Mouse (Mus musculus): Measurements from ENCODE around the gene Caskin2. TPM values are rescaled to one million over a fixed set of nuclear protein-coding genes. Genes with fewer than 3 reads are reported as not detected.

Gene Caskin2
- polyA plus RNA-seq, 1 experiment from 2014 or later, result 12.0 TPM

GRCm38 (mm10) chr11:115829036-115829435, 15.6 kb upstream of the Caskin2 start:
- Histone ChIP-seq H3K27ac (no peak overlapping the region), H3K9ac (no peak overlapping the region), H3K27me3 (replicated peaks) (no peaks in the 10 kb centered on the region), H3K9me3 (no peaks in the 10 kb centered on the region), H3K4me3 (replicated peaks) (no peak overlapping the region), H3K4me2 (replicated peaks) (peak overlapping the region; percentile 1; the same call in 1 of the 2 replicates), H3K36me3 (no peaks in the 10 kb centered on the region), H3K4me1 (replicated peaks) (peaks cover 54% of the 10 kb centered on the region)
- WGBS, result 56% methylated on average over 4 of the region's 4 CpGs
- ATAC-seq, result no peak

GRCm38 (mm10) chr11:115827624-115828023, 14.2 kb upstream of the Caskin2 start:
- no peaks in the 10 kb centered on the region for H3K9me3 ChIP-seq
- ATAC-seq, result no peak
- no peaks in the 10 kb centered on the region for H3K27me3 ChIP-seq (replicated peaks)
- WGBS, result 78% methylated on average over 6 of the region's 6 CpGs
- no peak overlapping the region for H3K9ac ChIP-seq
- no peak overlapping the region for H3K4me2 ChIP-seq (replicated peaks)
- H3K4me3 ChIP-seq (replicated peaks), result no peak overlapping the region
- H3K4me1 ChIP-seq (replicated peaks), result peaks cover 48% of the 10 kb centered on the region
- H3K36me3 ChIP-seq, result no peaks in the 10 kb centered on the region
- no peak overlapping the region for H3K27ac ChIP-seq

GRCm38 (mm10) chr11:115826487-115826886, 13.0 kb upstream of the Caskin2 start:
- WGBS, result 58% methylated on average over 5 of the region's 5 CpGs
- Histone ChIP-seq H3K9ac (no peak overlapping the region; the same call in 1 of the 2 replicates), H3K4me1 (replicated peaks) (peaks cover 38% of the 10 kb centered on the region)

GRCm38 (mm10) chr11:115824813-115825212, 11.4 kb upstream of the Caskin2 start:
- no peaks in the 10 kb centered on the region for H3K27me3 ChIP-seq (replicated peaks)
- peaks cover 25% of the 10 kb centered on the region; the same call in 1 of the 2 replicates for H3K4me1 ChIP-seq (replicated peaks)
- H3K27ac ChIP-seq, result peak overlapping the region; percentile 84
- WGBS, result 11% methylated on average over 11 of the region's 11 CpGs
- peak overlapping the region; percentile 91 for H3K4me2 ChIP-seq (replicated peaks)
- H3K9ac ChIP-seq, result peak overlapping the region; percentile 75
- no peaks in the 10 kb centered on the region for H3K9me3 ChIP-seq
- peak; percentile 51 for ATAC-seq
- H3K4me3 ChIP-seq (replicated peaks), result peak overlapping the region; percentile 76
- peaks cover 8% of the 10 kb centered on the region for H3K36me3 ChIP-seq

More at GRCm38 (mm10) chr11:115826487-115826886, 13.0 kb upstream of the Caskin2 start:
- H3K36me3 ChIP-seq, result no peaks in the 10 kb centered on the region
- no peaks in the 10 kb centered on the region for H3K9me3 ChIP-seq
- H3K4me2 ChIP-seq (replicated peaks), result peak overlapping the region; percentile 91
- no peak overlapping the region for H3K27ac ChIP-seq
- ATAC-seq, result no peak
- 0 out of 2 replicates have a peak overlapping the region, but pooled peaks have one; percentile 4 for H3K4me3 ChIP-seq (replicated peaks)
- H3K27me3 ChIP-seq (replicated peaks), result no peaks in the 10 kb centered on the region

- H3K36me3 ChIP-seq, result peaks cover 10% of the 10 kb centered on the region
These were observed 10.6 kb upstream of the Caskin2 start, which contains the start of gene Llgl2 for GRCm38 (mm10) chr11:115823774-115824740. Llgl2 (plus strand) TSS chr11:115824049.

GRCm38 (mm10) chr11:115821001-115821400, 7.6 kb upstream of the Caskin2 start:
- H3K4me2 ChIP-seq (replicated peaks), result no peak overlapping the region
- H3K9ac ChIP-seq, result no peak overlapping the region
- H3K4me3 ChIP-seq (replicated peaks), result no peak overlapping the region
- peaks cover 10% of the 10 kb centered on the region for H3K36me3 ChIP-seq
- no peaks in the 10 kb centered on the region for H3K27me3 ChIP-seq (replicated peaks)
- 0 out of 2 replicates have a peak, but pooled peaks cover 8% of the 10 kb centered on the region for H3K4me1 ChIP-seq (replicated peaks)
- 77% methylated on average over 4 of the region's 4 CpGs for WGBS
- no peaks in the 10 kb centered on the region for H3K9me3 ChIP-seq
- no peak overlapping the region for H3K27ac ChIP-seq
- ATAC-seq, result no peak

More at GRCm38 (mm10) chr11:115823774-115824740, 10.6 kb upstream of the Caskin2 start, which contains the start of gene Llgl2:
- peak; percentile 98 for ATAC-seq
- WGBS, result under 1% methylated on average over 87 of the region's 87 CpGs
- peaks cover 19% of the 10 kb centered on the region; the same call in 1 of the 2 replicates for H3K4me1 ChIP-seq (replicated peaks)
- H3K4me2 ChIP-seq (replicated peaks), result peak within 1 kb of the TSS; percentile 91
- no peaks in the 10 kb centered on the region for H3K9me3 ChIP-seq
- peak within 1 kb of the TSS; percentile 76 for H3K4me3 ChIP-seq (replicated peaks)
- peak within 1 kb of the TSS; percentile 75 for H3K9ac ChIP-seq
- no peaks in the 10 kb centered on the region for H3K27me3 ChIP-seq (replicated peaks)
- H3K27ac ChIP-seq, result peak within 1 kb of the TSS; percentile 84

GRCm38 (mm10) chr11:115819915-115820623, 6.6 kb upstream of the Caskin2 start:
- Histone ChIP-seq H3K4me2 (replicated peaks) (no peak overlapping the region), H3K27me3 (replicated peaks) (no peaks in the 10 kb centered on the region), H3K9ac (no peak overlapping the region), H3K9me3 (no peaks in the 10 kb centered on the region), H3K4me1 (replicated peaks) (peaks cover 14% of the 10 kb centered on the region), H3K36me3 (peaks cover 10% of the 10 kb centered on the region), H3K4me3 (replicated peaks) (no peak overlapping the region), H3K27ac (no peak overlapping the region)
- WGBS, result 84% methylated on average over 16 of the region's 16 CpGs
- ATAC-seq, result no peak

GRCm38 (mm10) chr11:115817331-115817730, 3.9 kb upstream of the Caskin2 start:
- no peak for ATAC-seq
- H3K36me3 ChIP-seq, result peaks cover 10% of the 10 kb centered on the region
- no peak overlapping the region for H3K4me2 ChIP-seq (replicated peaks)
- no peaks in the 10 kb centered on the region for H3K9me3 ChIP-seq
- H3K4me3 ChIP-seq (replicated peaks), result no peak overlapping the region
- H3K27me3 ChIP-seq (replicated peaks), result no peaks in the 10 kb centered on the region
- no peak overlapping the region for H3K9ac ChIP-seq
- peaks cover 16% of the 10 kb centered on the region for H3K4me1 ChIP-seq (replicated peaks)
- H3K27ac ChIP-seq, result no peak overlapping the region
- WGBS, result 86% methylated on average over 5 of the region's 5 CpGs

- H3K4me2 ChIP-seq (replicated peaks), result peak within 1 kb of the TSS; percentile 86
- peak within 1 kb of the TSS; percentile 83 for H3K27ac ChIP-seq
- H3K36me3 ChIP-seq, result peaks cover 2% of the 10 kb centered on the region
- peak; percentile 70 for ATAC-seq
- WGBS, result under 1% methylated on average over 77 of the region's 84 CpGs
- H3K4me3 ChIP-seq (replicated peaks), result peak within 1 kb of the TSS; percentile 72
- peak within 1 kb of the TSS; percentile 70 for H3K9ac ChIP-seq
- H3K4me1 ChIP-seq (replicated peaks), result peaks cover 38% of the 10 kb centered on the region
- no peaks in the 10 kb centered on the region for H3K9me3 ChIP-seq
- H3K27me3 ChIP-seq (replicated peaks), result no peaks in the 10 kb centered on the region
These were observed 1.4 kb upstream of the Caskin2 start, which contains the start of gene Tsen54 for GRCm38 (mm10) chr11:115814605-115815450. Tsen54 (plus strand) TSS chr11:115814724.

- peak overlapping the region; percentile 86 for H3K9ac ChIP-seq
- peak overlapping the region; percentile 83 for H3K27ac ChIP-seq
- 2% methylated on average over 28 of the region's 28 CpGs for WGBS
- H3K4me3 ChIP-seq (replicated peaks), result peak overlapping the region; percentile 72
- ATAC-seq, result peak; percentile 12
- H3K9me3 ChIP-seq, result no peaks in the 10 kb centered on the region
- no peaks in the 10 kb centered on the region for H3K27me3 ChIP-seq (replicated peaks)
- H3K36me3 ChIP-seq, result no peaks in the 10 kb centered on the region
- H3K4me2 ChIP-seq (replicated peaks), result peak overlapping the region; percentile 86
- H3K4me1 ChIP-seq (replicated peaks), result peaks cover 57% of the 10 kb centered on the region
These were observed 662 bp downstream of the Caskin2 start for GRCm38 (mm10) chr11:115812533-115813420.

Data from intestine, embryonic 15.5 days (tissue).